Mouse (Mus musculus): Measurements from ENCODE around the gene Anapc11.

DNA sequence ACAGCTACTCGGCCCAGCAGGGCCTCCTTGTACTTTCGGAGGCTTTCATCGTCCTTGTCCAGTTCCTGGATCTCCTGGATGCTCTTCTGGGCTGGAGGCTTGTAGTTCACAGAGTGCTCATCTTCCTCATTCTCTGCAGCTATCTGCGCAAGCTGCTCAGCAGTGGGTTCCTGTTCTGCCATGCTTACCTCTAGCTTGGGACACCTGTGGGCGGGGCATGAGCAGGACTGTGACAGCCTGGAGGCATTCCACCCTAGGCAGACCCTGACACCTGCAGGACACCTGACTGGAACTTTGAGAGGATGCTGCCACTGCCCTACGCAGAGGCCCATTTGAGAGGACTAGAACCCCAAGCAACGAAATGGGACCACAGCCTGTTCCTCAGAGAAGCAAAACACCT lies 18.0 kb upstream of the Anapc11 start:
- TF ChIP-seq CTCF (conservative IDR thresholded peaks at IDR 0.05 in 1 of 2, IDR thresholded peaks at IDR 0.05 in 1 of 2; ENCODE audit: low read depth in 2 of 2, low read length in 2 of 2) (no peak), TBP (conservative IDR thresholded peaks at IDR 0.05; ENCODE audit: low read depth, low read length) (no peak), CHD2 (IDR thresholded peaks at IDR 0.05; ENCODE audit: low read length) (no peak), MAZ (IDR thresholded peaks at IDR 0.05; ENCODE audit: low read depth, low read length) (no peak), MAX (IDR thresholded peaks at IDR 0.05; ENCODE audit: low read length) (no peak), MAFK (IDR thresholded peaks at IDR 0.05; ENCODE audit: insufficient replicate concordance, low read length) (no peak), POLR2A (IDR thresholded peaks at IDR 0.05; ENCODE audit: low read depth, low read length) (no peak), GABPA (IDR thresholded peaks at IDR 0.05; ENCODE audit: insufficient replicate concordance, low read depth, low read length) (no peak)

All from CH12.LX (cell line).